Mouse (Mus musculus): Measurements from ENCODE around the gene Scmh1. TPM values are rescaled to one million over a fixed set of nuclear protein-coding genes. Genes with fewer than 3 reads are reported as not detected.

The Scmh1 gene
- total RNA-seq (2012; rRNA removed) (6.0 and 7.5 TPM in 2 replicates), polyA plus RNA-seq (2012; ENCODE audit: insufficient read depth in 1 of 2, insufficient read length in 2 of 2, low read depth in 1 of 2, low replicate concordance in 2 of 2, missing spikeins in 1 of 2) (10 to 100 TPM in 1 of 2 experiments, not detected in 1; 66.8 TPM)

GRCm38 (mm10) chr4:120405144-120405805, at the start of gene Scmh1:
Scmh1 (plus strand) TSS chr4:120405281.
- H3K4me1 ChIP-seq (ENCODE audit: control insufficient read depth in 1 of 2, insufficient read depth in 2 of 2, low read length in 2 of 2): peaks cover 3 to 16% of the 10 kb centered on the region in 2 experiments
- H3K27me3 ChIP-seq (ENCODE audit: control insufficient read depth in 1 of 2, insufficient read depth in 2 of 2, low read length in 2 of 2): no peaks in the 10 kb centered on the region
- H3K9ac ChIP-seq (ENCODE audit: control insufficient read depth, low read depth, low read length, poor library complexity, severe bottlenecking): peak within 1 kb of the TSS; percentile 100
- H3K9me3 ChIP-seq (replicated peaks; ENCODE audit: insufficient read depth, low read length): no peaks in the 10 kb centered on the region
- peaks cover 17% of the 10 kb centered on the region for H3K79me2 ChIP-seq (ENCODE audit: control insufficient read depth, insufficient read depth, low read length, poor library complexity)
- peak; percentile 60 for DNase-seq (ENCODE audit: low read depth, low spot score)
- peaks cover 0 to 20% of the 10 kb centered on the region in 2 experiments; a peak in 2 of 4 replicates for H3K36me3 ChIP-seq (ENCODE audit: control insufficient read depth in 1 of 2, insufficient read depth in 2 of 2, low read length in 2 of 2)
- TF ChIP-seq CTCF (IDR thresholded peaks at IDR 0.05 in 2 of 3, conservative IDR thresholded peaks at IDR 0.05 in 1 of 3; ENCODE audit: control insufficient read depth in 1 of 3, insufficient read depth in 1 of 3, low read depth in 2 of 3, low read length in 3 of 3, poor library complexity in 1 of 3, severe bottlenecking in 1 of 3) (peak in 2 of 3 experiments; percentile 14 to 58; a peak in 3 of 6 replicates), POLR2A (IDR thresholded peaks at IDR 0.05; ENCODE audit: control insufficient read depth in 1 of 2, insufficient read depth in 1 of 2, low read depth in 1 of 2, low read length in 2 of 2, poor library complexity in 1 of 2) (no peak; a peak in 1 of 4 replicates), MYB (IDR thresholded peaks at IDR 0.05; ENCODE audit: low read depth, low read length) (no peak), MXI1 (IDR thresholded peaks at IDR 0.05; ENCODE audit: low read depth, low read length) (no peak), HCFC1 (IDR thresholded peaks at IDR 0.05; ENCODE audit: low read depth, low read length) (no peak), NRF1 (IDR thresholded peaks at IDR 0.05; ENCODE audit: insufficient read depth, low read depth, low read length, poor library complexity, severe bottlenecking) (peak; percentile 50; the same call in 1 of the 2 replicates), TAL1 (IDR thresholded peaks at IDR 0.05; ENCODE audit: low read length) (no peak), MAZ (IDR thresholded peaks at IDR 0.05; ENCODE audit: low read depth, low read length) (peak; percentile 47; the same call in 1 of the 2 replicates), USF2 (IDR thresholded peaks at IDR 0.05; ENCODE audit: borderline replicate concordance in 1 of 2, insufficient read depth in 1 of 2, low read depth in 1 of 2, low read length in 2 of 2) (no peak)
- peak within 1 kb of the TSS; percentile 96 to 99 for H3K4me3 ChIP-seq (ENCODE audit: control insufficient read depth in 1 of 2, insufficient read depth in 1 of 2, low read depth in 2 of 2, low read length in 2 of 2)
- peak within 1 kb of the TSS; percentile 90 for H3K27ac ChIP-seq (ENCODE audit: control insufficient read depth, low read depth, low read length)

DNA sequence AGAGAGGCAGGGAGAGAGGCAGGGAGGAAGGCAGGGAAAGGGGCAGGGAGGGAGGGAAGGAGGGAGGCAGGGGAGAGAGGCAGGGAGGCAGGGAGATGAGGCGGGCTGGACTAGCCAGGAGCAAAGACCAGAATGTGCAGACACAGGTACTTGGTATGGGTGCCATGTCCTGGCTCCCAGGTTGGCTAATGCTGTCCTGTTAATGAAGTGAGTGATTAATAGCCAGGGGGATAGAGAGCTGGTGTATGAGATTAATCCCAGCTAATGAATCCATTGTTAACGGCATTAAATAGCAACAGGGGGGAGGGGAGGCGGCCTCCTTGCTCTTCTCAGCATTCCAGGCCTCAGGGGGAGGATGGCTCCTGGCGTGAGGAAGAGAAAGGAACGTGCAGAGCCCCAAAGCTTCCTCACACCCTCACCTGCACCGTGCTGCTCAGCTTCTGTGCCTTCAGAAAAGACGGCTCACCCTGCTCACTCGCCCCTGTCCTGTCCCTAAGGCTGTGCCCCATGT, 45.0 kb upstream of the Scmh1 start:
- no peak overlapping the region for H3K9ac ChIP-seq (ENCODE audit: control insufficient read depth, low read depth, low read length, poor library complexity, severe bottlenecking)
- no peaks in the 10 kb centered on the region for H3K9me3 ChIP-seq (replicated peaks; ENCODE audit: insufficient read depth, low read length)
- H3K4me3 ChIP-seq (ENCODE audit: control insufficient read depth in 1 of 2, insufficient read depth in 1 of 2, low read depth in 2 of 2, low read length in 2 of 2): no peak overlapping the region
- no peak for DNase-seq (ENCODE audit: low read depth, low spot score)
- no peaks in the 10 kb centered on the region for H3K36me3 ChIP-seq (ENCODE audit: control insufficient read depth in 1 of 2, insufficient read depth in 2 of 2, low read length in 2 of 2)
- H3K27me3 ChIP-seq (ENCODE audit: control insufficient read depth in 1 of 2, insufficient read depth in 2 of 2, low read length in 2 of 2): peaks cover 0 to 2% of the 10 kb centered on the region in 2 experiments; a peak in 2 of 4 replicates
- H3K27ac ChIP-seq (ENCODE audit: control insufficient read depth, low read depth, low read length): no peak overlapping the region
- H3K79me2 ChIP-seq (ENCODE audit: control insufficient read depth, insufficient read depth, low read length, poor library complexity): no peaks in the 10 kb centered on the region
- H3K4me1 ChIP-seq (ENCODE audit: control insufficient read depth in 1 of 2, insufficient read depth in 2 of 2, low read length in 2 of 2): no peaks in the 10 kb centered on the region
- TF ChIP-seq MAZ (IDR thresholded peaks at IDR 0.05; ENCODE audit: low read depth, low read length) (no peak), NELFE (IDR thresholded peaks at IDR 0.05; ENCODE audit: low read depth, low read length) (no peak), GATA1 (IDR thresholded peaks at IDR 0.05; ENCODE audit: low read depth, low read length) (no peak), SIN3A (IDR thresholded peaks at IDR 0.05; ENCODE audit: low read length) (no peak)

Data from MEL (cell line).